Mouse (Mus musculus): ENCODE measurements around the gene Pip4p1. TPM values are rescaled to one million over a fixed set of nuclear protein-coding genes. Genes with fewer than 3 reads are reported as not detected.
"Not testable (repeated sequence)": the region's sequence is repeated elsewhere in the genome, so short reads cannot be mapped to it uniquely, and the experiment has no call there.

The Pip4p1 gene
- polyA plus RNA-seq, 1 experiment from 2014 or later: 37.9 TPM

DNA sequence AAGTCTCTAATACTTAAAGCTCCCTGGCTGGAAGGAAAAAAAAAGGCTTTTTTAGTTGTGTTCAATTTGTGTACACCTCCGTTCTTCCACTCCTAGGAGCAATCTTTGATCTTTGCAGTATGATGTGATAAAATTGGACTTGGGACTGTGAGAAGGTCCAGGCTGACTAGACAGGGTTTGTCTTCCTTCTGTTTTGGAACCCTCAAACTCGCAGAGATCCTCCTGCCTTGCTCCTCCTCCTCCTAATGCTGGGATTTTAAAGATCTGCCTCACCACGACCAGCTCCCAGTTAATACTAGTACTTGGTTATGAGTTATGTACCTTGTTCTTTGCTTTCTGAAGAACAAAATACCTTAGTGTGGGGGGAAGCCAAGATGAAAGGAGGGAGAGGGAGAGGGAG is 14.9 kb upstream of the Pip4p1 start:
- not testable (repeated sequence) for H3K27ac ChIP-seq (ENCODE audit: low read length); H3K36me3 ChIP-seq (ENCODE audit: control insufficient read depth, insufficient read depth); H3K9me3 ChIP-seq (replicated peaks; ENCODE audit: control insufficient read depth, low read length); H3K4me1 ChIP-seq (ENCODE audit: control insufficient read depth, insufficient read depth, low read length); ATAC-seq (replicated peaks; ENCODE audit: extremely low read depth, insufficient read depth, low FRiP score); H3K27me3 ChIP-seq (ENCODE audit: control insufficient read depth, insufficient read depth, low read length)
- Histone ChIP-seq H3K9ac (ENCODE audit: low read length) (peak overlapping the region; percentile 76; the same call in 1 of the 2 replicates), H3K4me3 (ENCODE audit: low read length) (peak overlapping the region; percentile 52), H3K4me2 (ENCODE audit: low read depth, low read length) (peak overlapping the region; percentile 60)
- WGBS: 28% methylated on average over 3 of the region's 3 CpGs

DNA sequence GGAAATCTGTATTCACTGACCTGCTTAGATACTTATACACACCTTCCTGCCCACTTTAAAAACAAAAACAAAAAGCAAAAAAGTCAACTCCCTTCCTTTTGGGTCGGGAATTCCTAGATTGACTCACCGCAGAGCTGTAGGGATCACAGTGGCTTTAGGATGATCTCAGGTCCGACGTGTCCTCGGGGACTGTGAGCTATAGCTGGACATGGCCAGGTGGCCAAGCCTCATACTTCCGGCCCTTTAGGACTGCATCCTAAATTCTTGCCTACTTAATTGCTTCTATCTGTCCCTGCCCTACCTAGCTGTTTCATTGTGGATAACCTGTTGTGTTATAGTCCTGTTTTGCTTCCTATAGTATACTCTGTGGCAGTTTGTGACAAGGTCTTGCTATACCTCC is 14.4 kb upstream of the Pip4p1 start:
- peak overlapping the region; percentile 60 for H3K4me2 ChIP-seq (ENCODE audit: low read depth, low read length)
- H3K9me3 ChIP-seq (replicated peaks; ENCODE audit: control insufficient read depth, low read length); ATAC-seq (replicated peaks; ENCODE audit: extremely low read depth, insufficient read depth, low FRiP score): not testable (repeated sequence)

DNA sequence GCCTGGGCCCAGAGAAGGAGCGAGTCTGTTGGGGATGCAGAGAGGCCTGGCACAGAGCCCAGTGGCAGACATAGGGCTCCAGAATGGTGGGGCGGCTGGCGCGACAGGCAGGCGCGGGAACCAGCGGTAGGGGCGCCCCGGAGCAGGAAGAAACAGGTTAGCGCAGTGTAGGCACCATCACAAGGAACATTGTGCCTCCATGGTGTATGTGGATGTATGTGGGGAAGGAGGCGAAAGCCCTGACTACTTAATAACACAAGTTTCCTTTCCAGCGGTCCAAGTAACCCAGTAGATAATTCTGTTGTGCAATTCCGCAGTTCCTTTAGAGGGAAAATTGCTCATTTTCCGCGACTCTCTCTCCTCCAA is 14.0 kb upstream of the Pip4p1 start:
- ATAC-seq (replicated peaks; ENCODE audit: extremely low read depth, insufficient read depth, low FRiP score): peak; percentile 92
- Histone ChIP-seq H3K4me2 (ENCODE audit: low read depth, low read length) (peak overlapping the region; percentile 60), H3K9ac (ENCODE audit: low read length) (peak overlapping the region; percentile 76), H3K4me3 (ENCODE audit: low read length) (peak overlapping the region; percentile 52), H3K27ac (ENCODE audit: low read length) (peak overlapping the region; percentile 89)
- H3K4me1 ChIP-seq (ENCODE audit: control insufficient read depth, insufficient read depth, low read length); H3K9me3 ChIP-seq (replicated peaks; ENCODE audit: control insufficient read depth, low read length); H3K36me3 ChIP-seq (ENCODE audit: control insufficient read depth, insufficient read depth); H3K27me3 ChIP-seq (ENCODE audit: control insufficient read depth, insufficient read depth, low read length): not testable (repeated sequence)
- 1% methylated on average over 15 of the region's 15 CpGs for WGBS

More for the DNA sequence above, 14.4 kb upstream of the Pip4p1 start:
- Histone ChIP-seq H3K9ac (ENCODE audit: low read length) (peak overlapping the region; percentile 76), H3K27ac (ENCODE audit: low read length) (peak overlapping the region; percentile 89), H3K4me3 (ENCODE audit: low read length) (peak overlapping the region; percentile 52)
- WGBS: 11% methylated on average over 6 of the region's 6 CpGs
- H3K4me1 ChIP-seq (ENCODE audit: control insufficient read depth, insufficient read depth, low read length); H3K36me3 ChIP-seq (ENCODE audit: control insufficient read depth, insufficient read depth); H3K27me3 ChIP-seq (ENCODE audit: control insufficient read depth, insufficient read depth, low read length): not testable (repeated sequence)

DNA sequence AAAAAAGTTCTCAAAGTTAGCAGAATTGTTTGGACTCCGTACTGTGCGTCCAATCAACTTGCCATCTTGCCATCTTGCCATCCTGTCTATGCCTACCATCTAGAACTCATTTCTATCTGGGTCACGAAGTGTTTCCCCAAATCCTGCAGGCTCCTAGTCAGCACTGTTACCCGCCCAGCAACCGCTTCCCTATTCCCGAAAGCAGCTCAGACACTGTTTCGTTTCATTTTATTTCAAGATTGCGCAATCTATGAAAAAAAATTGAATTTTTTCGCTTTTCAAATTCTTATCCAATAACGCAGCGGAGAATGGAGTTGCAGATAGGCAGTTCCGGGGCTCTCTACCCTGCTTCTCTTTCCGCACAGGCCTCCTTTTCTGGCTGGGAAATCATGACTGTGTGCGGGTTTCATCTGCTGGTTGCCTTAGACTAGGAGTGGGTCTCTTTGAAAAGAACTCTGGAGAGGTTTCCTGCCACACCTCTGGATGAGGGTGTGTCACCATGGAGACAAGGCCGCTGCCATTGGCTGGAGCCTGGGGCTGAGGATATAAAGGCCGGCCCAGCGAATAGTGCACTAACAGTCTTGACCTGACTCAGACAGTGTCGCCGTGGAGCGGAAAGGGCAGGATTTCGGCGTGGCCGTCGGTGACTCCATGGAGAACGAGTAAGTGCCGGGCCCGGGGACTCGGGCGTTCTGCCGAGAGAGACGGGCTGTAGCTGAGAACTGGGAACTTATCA is 13.4 kb upstream of the Pip4p1 start, which contains the start of gene Gm49342:
Gm49342 (plus strand) TSS at position 586 of the 736 bp plus-strand sequence.
- 13% methylated on average over 31 of the region's 31 CpGs for WGBS
- H3K27ac ChIP-seq (ENCODE audit: low read length): peak within 1 kb of the TSS; percentile 89
- peak within 1 kb of the TSS; percentile 60 for H3K4me2 ChIP-seq (ENCODE audit: low read depth, low read length)
- no peaks in the 10 kb centered on the region for H3K9me3 ChIP-seq (replicated peaks; ENCODE audit: control insufficient read depth, low read length)
- H3K36me3 ChIP-seq (ENCODE audit: control insufficient read depth, insufficient read depth): no peaks in the 10 kb centered on the region
- no peaks in the 10 kb centered on the region for H3K27me3 ChIP-seq (ENCODE audit: control insufficient read depth, insufficient read depth, low read length)
- ATAC-seq (replicated peaks; ENCODE audit: extremely low read depth, insufficient read depth, low FRiP score): peak; percentile 99
- peak within 1 kb of the TSS; percentile 76 for H3K9ac ChIP-seq (ENCODE audit: low read length)
- peaks cover 8% of the 10 kb centered on the region for H3K4me1 ChIP-seq (ENCODE audit: control insufficient read depth, insufficient read depth, low read length)
- H3K4me3 ChIP-seq (ENCODE audit: low read length): peak within 1 kb of the TSS; percentile 52

DNA sequence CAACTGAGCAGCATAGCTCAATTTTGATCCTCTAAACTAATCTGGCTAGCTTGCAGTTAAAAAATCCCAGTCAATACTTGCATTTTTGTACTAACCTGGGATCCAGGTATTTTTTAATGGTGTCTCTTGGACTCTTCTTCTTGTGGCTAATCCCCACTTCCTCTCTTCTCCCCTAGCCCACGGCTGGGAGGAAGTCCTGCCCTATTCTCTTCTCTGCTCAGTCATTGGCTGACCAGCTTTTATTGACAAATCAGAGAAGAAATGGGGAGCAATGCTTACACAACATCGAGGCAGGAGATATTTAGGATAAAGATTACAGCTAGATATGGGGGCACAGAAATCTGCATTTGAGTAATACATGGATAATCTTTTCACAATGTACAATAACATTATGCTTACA is 8.3 kb upstream of the Pip4p1 start:
- Histone ChIP-seq H3K9ac (ENCODE audit: low read length) (no peak overlapping the region), H3K27me3 (ENCODE audit: control insufficient read depth, insufficient read depth, low read length) (no peaks in the 10 kb centered on the region), H3K4me3 (ENCODE audit: low read length) (no peak overlapping the region), H3K4me1 (ENCODE audit: control insufficient read depth, insufficient read depth, low read length) (peaks cover 3% of the 10 kb centered on the region), H3K9me3 (replicated peaks; ENCODE audit: control insufficient read depth, low read length) (no peaks in the 10 kb centered on the region), H3K36me3 (ENCODE audit: control insufficient read depth, insufficient read depth) (no peaks in the 10 kb centered on the region), H3K4me2 (ENCODE audit: low read depth, low read length) (no peak overlapping the region), H3K27ac (ENCODE audit: low read length) (no peak overlapping the region)
- ATAC-seq (replicated peaks; ENCODE audit: extremely low read depth, insufficient read depth, low FRiP score): no peak
- WGBS: 30% methylated on average over 2 of the region's 2 CpGs

DNA sequence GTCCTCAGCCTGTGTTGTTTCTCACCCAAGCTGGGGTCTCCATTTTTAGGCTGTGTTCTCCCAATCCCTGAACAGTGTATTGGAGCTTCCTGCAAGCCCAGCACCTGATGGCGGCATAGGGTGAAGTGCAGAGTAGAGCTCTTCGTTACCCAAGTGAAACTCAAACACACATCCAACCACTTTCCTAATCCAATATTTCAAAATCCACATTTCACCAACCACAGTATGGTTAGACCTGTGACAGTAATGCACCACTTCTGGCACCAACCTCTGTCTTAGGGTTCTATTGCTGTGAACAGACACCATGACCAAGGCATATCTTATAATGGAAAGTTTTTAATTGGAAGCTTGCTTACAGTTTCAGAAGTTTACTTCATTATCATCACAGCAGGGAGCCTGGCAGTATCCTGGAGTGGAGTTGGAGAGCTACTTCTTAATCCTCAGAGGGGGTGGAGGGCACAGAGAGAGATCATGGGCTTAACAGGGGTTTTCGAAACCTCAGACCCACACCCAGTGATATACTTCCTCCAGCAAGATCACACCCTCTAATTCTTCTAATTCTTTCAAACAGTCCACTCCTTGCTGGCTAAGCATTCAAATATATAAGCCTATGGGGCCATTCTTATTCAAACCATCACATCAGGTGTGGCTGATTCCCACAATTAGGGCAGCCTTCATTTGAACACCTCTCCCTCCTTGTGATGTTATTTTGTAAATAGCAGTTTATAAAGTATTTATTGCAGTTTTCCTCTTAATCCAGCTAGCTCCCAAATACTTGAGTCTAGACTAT is 7.7 kb upstream of the Pip4p1 start:
- ATAC-seq (replicated peaks; ENCODE audit: extremely low read depth, insufficient read depth, low FRiP score): no peak
- no peaks in the 10 kb centered on the region for H3K27me3 ChIP-seq (ENCODE audit: control insufficient read depth, insufficient read depth, low read length)
- no peak overlapping the region for H3K4me3 ChIP-seq (ENCODE audit: low read length)
- H3K9ac ChIP-seq (ENCODE audit: low read length): no peak overlapping the region
- H3K27ac ChIP-seq (ENCODE audit: low read length): no peak overlapping the region
- no peaks in the 10 kb centered on the region for H3K36me3 ChIP-seq (ENCODE audit: control insufficient read depth, insufficient read depth)
- no peaks in the 10 kb centered on the region for H3K4me1 ChIP-seq (ENCODE audit: control insufficient read depth, insufficient read depth, low read length)
- H3K9me3 ChIP-seq (replicated peaks; ENCODE audit: control insufficient read depth, low read length): no peaks in the 10 kb centered on the region
- no peak overlapping the region for H3K4me2 ChIP-seq (ENCODE audit: low read depth, low read length)
- WGBS: 86% methylated on average over 3 of the region's 3 CpGs

DNA sequence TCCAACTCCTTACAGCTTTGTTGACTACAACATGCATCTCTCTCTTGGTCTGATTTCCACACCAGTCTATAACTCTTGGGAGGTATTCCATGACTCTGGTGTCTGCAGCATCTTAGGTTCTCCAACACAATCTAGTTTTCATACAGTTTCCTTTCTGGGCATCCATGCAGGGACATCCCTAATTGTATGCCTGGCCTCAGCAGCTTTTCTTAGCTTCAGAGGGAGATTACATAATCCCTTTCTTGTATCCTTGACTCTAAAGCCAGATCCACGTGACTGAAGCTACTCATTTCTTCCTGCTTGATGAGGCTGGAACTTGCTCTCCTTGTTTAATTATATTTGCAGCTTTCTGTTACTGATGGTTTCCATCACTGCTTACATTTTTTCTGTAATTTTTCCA is 6.0 kb upstream of the Pip4p1 start:
- Histone ChIP-seq H3K4me1 (ENCODE audit: control insufficient read depth, insufficient read depth, low read length) (peaks cover 3% of the 10 kb centered on the region; the same call in 1 of the 2 replicates), H3K27me3 (ENCODE audit: control insufficient read depth, insufficient read depth, low read length) (no peaks in the 10 kb centered on the region), H3K4me2 (ENCODE audit: low read depth, low read length) (no peak overlapping the region), H3K9me3 (replicated peaks; ENCODE audit: control insufficient read depth, low read length) (no peaks in the 10 kb centered on the region), H3K4me3 (ENCODE audit: low read length) (no peak overlapping the region), H3K27ac (ENCODE audit: low read length) (no peak overlapping the region), H3K36me3 (ENCODE audit: control insufficient read depth, insufficient read depth) (no peaks in the 10 kb centered on the region), H3K9ac (ENCODE audit: low read length) (no peak overlapping the region)
- WGBS: 46% methylated on average over 1 of the region's 1 CpGs
- no peak for ATAC-seq (replicated peaks; ENCODE audit: extremely low read depth, insufficient read depth, low FRiP score)

DNA sequence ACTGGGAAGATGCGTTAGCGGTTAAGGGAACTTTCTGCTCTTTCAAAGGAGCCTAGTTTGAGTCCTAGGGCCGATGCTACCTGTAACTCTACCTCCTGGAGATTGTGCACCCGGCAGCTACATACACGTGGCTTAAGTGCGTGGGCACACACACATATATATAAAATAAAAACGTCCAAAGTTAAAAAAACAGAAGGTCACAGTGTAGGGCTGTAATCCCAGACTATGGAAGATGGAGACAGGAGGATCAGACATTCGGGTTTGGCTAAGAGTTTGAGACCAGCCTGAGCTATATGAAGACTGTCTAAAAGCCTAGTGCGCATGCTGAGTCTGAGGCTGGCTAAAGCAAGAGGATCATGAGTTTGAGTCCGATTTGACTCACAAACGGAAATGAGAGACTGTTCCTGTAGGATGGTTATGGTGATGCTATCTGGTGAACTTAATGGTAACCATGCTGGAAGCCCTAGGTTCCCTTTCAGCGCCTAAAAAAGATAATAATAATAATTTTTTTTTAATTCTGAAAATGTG is 901 bp upstream of the Pip4p1 start:
- peaks cover 23% of the 10 kb centered on the region for H3K36me3 ChIP-seq (ENCODE audit: control insufficient read depth, insufficient read depth)
- WGBS: 10% methylated on average over 12 of the region's 12 CpGs
- peak overlapping the region; percentile 100 for H3K4me3 ChIP-seq (ENCODE audit: low read length)
- H3K27me3 ChIP-seq (ENCODE audit: control insufficient read depth, insufficient read depth, low read length): no peaks in the 10 kb centered on the region
- peak overlapping the region; percentile 74 for H3K4me2 ChIP-seq (ENCODE audit: low read depth, low read length)
- H3K9me3 ChIP-seq (replicated peaks; ENCODE audit: control insufficient read depth, low read length): no peaks in the 10 kb centered on the region
- H3K4me1 ChIP-seq (ENCODE audit: control insufficient read depth, insufficient read depth, low read length): peaks cover 10% of the 10 kb centered on the region
- ATAC-seq (replicated peaks; ENCODE audit: extremely low read depth, insufficient read depth, low FRiP score): no peak; the same call in 1 of the 2 replicates
- H3K9ac ChIP-seq (ENCODE audit: low read length): peak overlapping the region; percentile 65
- H3K27ac ChIP-seq (ENCODE audit: low read length): peak overlapping the region; percentile 83

DNA sequence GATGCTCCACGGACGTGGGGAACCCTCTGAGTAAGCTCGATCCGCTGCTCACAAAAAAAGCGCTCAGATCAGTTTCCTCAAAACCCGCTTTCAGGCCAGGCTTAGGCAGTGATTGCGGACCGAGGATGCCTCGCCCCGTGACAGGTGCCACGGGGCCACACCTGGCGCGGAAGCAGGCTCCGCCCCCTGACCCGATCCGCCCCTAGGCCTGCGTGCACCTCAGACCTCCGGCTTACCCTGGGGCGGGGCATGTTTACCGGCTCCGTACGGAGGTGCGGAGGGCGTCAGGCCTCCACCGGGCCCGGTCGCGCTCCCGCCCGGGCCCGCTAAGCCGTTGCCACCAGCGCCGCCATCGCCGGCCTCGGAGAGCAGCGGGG is 291 bp downstream of the Pip4p1 start:
- Histone ChIP-seq H3K9ac (ENCODE audit: low read length) (peak overlapping the region; percentile 99), H3K4me3 (ENCODE audit: low read length) (peak overlapping the region; percentile 100), H3K4me1 (ENCODE audit: control insufficient read depth, insufficient read depth, low read length) (peaks cover 21% of the 10 kb centered on the region), H3K27ac (ENCODE audit: low read length) (peak overlapping the region; percentile 88), H3K27me3 (ENCODE audit: control insufficient read depth, insufficient read depth, low read length) (no peaks in the 10 kb centered on the region), H3K9me3 (replicated peaks; ENCODE audit: control insufficient read depth, low read length) (no peaks in the 10 kb centered on the region), H3K4me2 (ENCODE audit: low read depth, low read length) (peak overlapping the region; percentile 89), H3K36me3 (ENCODE audit: control insufficient read depth, insufficient read depth) (peaks cover 28% of the 10 kb centered on the region)
- WGBS: 1% methylated on average over 38 of the region's 38 CpGs
- ATAC-seq (replicated peaks; ENCODE audit: extremely low read depth, insufficient read depth, low FRiP score): peak; percentile 28

Measured in heart, embryonic 16.5 days (tissue).